Comparison of ENCODE assay signal across 8 mouse cellular contexts in the genomic region with DNA sequence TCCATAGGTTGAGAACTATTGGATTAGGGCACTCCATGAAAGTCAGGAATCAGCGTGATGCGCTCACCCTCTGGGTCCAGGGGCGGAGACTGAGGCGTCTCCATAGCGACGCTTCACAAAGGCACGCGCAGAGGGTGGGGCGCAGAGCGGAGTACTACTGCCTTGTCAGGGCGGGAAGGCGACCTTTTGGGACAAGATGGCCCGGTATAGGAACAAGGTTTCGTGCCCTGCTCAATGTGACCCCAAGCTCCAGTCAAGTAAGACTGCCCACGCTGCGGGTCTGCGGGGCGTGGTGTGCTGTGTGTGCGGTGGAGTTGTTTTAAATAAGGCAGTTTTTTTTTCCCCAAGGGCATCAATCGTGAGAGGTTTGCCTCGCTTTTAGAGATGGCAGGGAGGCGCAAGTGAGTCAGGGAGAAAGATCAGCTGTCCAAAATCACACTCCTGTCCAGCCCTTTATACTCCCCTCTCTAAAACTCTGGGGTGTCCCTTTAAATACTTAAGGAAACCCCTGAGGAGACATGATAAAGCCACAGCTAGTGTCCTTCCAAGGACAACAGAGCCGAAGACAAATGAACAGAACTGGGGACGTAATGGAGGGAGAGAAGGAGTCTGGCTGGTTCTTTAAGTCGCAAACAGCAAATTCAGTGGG. TPM values are rescaled to one million over a fixed set of nuclear protein-coding genes. Genes with fewer than 3 reads are reported as not detected.
DNase-seq lines count a peak whose midpoint lies in the region; ATAC-seq lines count a peak whose summit lies in the region.

A gene (plus strand): TSS at position 130 of the 649 bp plus-strand sequence.

- no peaks in the 10 kb centered on the region for H3K27me3 ChIP-seq in heart, embryonic 14.5 days (ENCODE audit: control insufficient read depth, insufficient read depth, low read length)
- no peaks in the 10 kb centered on the region for H3K27me3 ChIP-seq in neural tube, embryonic 15.5 days (replicated peaks)

- H3K4me2 ChIP-seq in heart, embryonic 14.5 days (ENCODE audit: low read length) = peak within 1 kb of the TSS; percentile 85
- H3K4me2 ChIP-seq in neural tube, embryonic 15.5 days = peak within 1 kb of the TSS; percentile 78

- no peaks in the 10 kb centered on the region for H3K9me3 ChIP-seq in heart, embryonic 14.5 days (ENCODE audit: control insufficient read depth, low read length)
- no peaks in the 10 kb centered on the region for H3K9me3 ChIP-seq in neural tube, embryonic 15.5 days (replicated peaks)

- H3K36me3 ChIP-seq in heart, embryonic 14.5 days (ENCODE audit: control insufficient read depth, insufficient read depth, low read length) = no peaks in the 10 kb centered on the region
- no peaks in the 10 kb centered on the region for H3K36me3 ChIP-seq in neural tube, embryonic 15.5 days

- WGBS in heart, embryonic 14.5 days = under 1% methylated on average over 25 of the region's 25 CpGs
- WGBS in neural tube, embryonic 15.5 days = 0% methylated on average over 25 of the region's 25 CpGs

- peak; percentile 75 for ATAC-seq in heart, embryonic 14.5 days (ENCODE audit: insufficient number of reproducible peaks, insufficient read depth, low FRiP score, low read depth)
- ATAC-seq in neural tube, embryonic 15.5 days (ENCODE audit: low FRiP score) = peak; percentile 92

- H3K27ac ChIP-seq in heart, embryonic 14.5 days (replicated peaks in 1 of 2; ENCODE audit: control insufficient read depth in 1 of 2, insufficient read depth in 1 of 2, low read depth in 2 of 2, low read length in 2 of 2) = peak within 1 kb of the TSS; percentile 20 to 65
- H3K27ac ChIP-seq in neural tube, embryonic 15.5 days (replicated peaks) = peak within 1 kb of the TSS; percentile 95

- H3K4me3 ChIP-seq in heart, embryonic 14.5 days (ENCODE audit: control insufficient read depth in 1 of 2, insufficient read depth in 1 of 2, low read depth in 1 of 2, low read length in 2 of 2) = peak within 1 kb of the TSS; percentile 42 to 58
- peak within 1 kb of the TSS; percentile 45 for H3K4me3 ChIP-seq in neural tube, embryonic 15.5 days (replicated peaks)

- peaks cover 5 to 9% of the 10 kb centered on the region in 2 experiments; a peak in 3 of 4 replicates for H3K4me1 ChIP-seq in heart, embryonic 14.5 days (ENCODE audit: control insufficient read depth in 2 of 2, insufficient read depth in 2 of 2, low read length in 2 of 2)
- peaks cover 36% of the 10 kb centered on the region for H3K4me1 ChIP-seq in neural tube, embryonic 15.5 days

- peak within 1 kb of the TSS; percentile 66 for H3K9ac ChIP-seq in heart, embryonic 14.5 days (ENCODE audit: low read length)
- H3K9ac ChIP-seq in neural tube, embryonic 15.5 days (replicated peaks) = peak within 1 kb of the TSS; percentile 60

- DNase-seq in ES-CJ7 (ENCODE audit: low read depth, low spot score) = peak; percentile 89
- DNase-seq in brain, embryonic 18.5 days (ENCODE audit: low read depth, low spot score) = peak; percentile 72
- DNase-seq in fibroblast of lung, adult 2 months (ENCODE audit: low read depth) = peak; percentile 32
- peak; percentile 18 to 42 for DNase-seq in kidney, postnatal 36 days
- DNase-seq in lung, adult 18-20 months = peak; percentile 65 to 79
- peak; percentile 73 for DNase-seq in thymus, postnatal 25 days

RNA-seq across cellular contexts. Expression of the gene that starts here (rescaled TPM):
- polyA plus RNA-seq in heart, embryonic 14.5 days (2014; fragmentation: Nextera tagmentation; extraction: Ambion mirVana) = 0.46 and 0.71 TPM in 2 replicates
- 0.73 and 0.78 TPM in 2 replicates for polyA plus RNA-seq in neural tube, embryonic 15.5 days (2015; fragmentation: Nextera tagmentation; extraction: Ambion mirVana)

Comparison
In these comparisons a context has a peak if more than half of its experiments do, and no peak if none do; other contexts are left out.
1. Peak in every context shown above with its lines: DNase-seq, ATAC-seq, H3K4me3 ChIP-seq and H3K27ac ChIP-seq.
2. Peak in ATAC-seq, H3K4me3 ChIP-seq, H3K27ac ChIP-seq, H3K9ac ChIP-seq and H3K4me2 ChIP-seq in heart, embryonic 14.5 days; RNA of the gene not detected or under 1 TPM.
3. Peak in ATAC-seq, H3K4me3 ChIP-seq, H3K27ac ChIP-seq, H3K9ac ChIP-seq and H3K4me2 ChIP-seq in neural tube, embryonic 15.5 days; RNA of the gene not detected or under 1 TPM.
4. DNase-seq: peak in every context shown above with its lines; median percentile 89 in ES-CJ7; 73 in thymus, postnatal 25 days; 72 in brain, embryonic 18.5 days; 72 in lung, adult 18-20 months; 32 in fibroblast of lung, adult 2 months; 30 in kidney, postnatal 36 days.